Mouse (Mus musculus) adrenal gland, postnatal 10 days (tissue): Measurements from ENCODE around the gene Col4a1. TPM values are rescaled to one million over a fixed set of nuclear protein-coding genes. Genes with fewer than 3 reads are reported as not detected.

Experiments used
- DNase-seq: peaks from one replicate; pipeline ENCODE4 v3.0.0; 2021; ENCODE audit warnings: mixed read lengths
- total RNA-seq, 2 experiments: library from RNA; stranded (reverse); gene quantifications; 2 replicates each; pipeline ENCODE4 v1.2.3; 2021

The Col4a1 gene
- total RNA-seq, 2 experiments from 2014 or later, result 677 to 700 TPM

DNA sequence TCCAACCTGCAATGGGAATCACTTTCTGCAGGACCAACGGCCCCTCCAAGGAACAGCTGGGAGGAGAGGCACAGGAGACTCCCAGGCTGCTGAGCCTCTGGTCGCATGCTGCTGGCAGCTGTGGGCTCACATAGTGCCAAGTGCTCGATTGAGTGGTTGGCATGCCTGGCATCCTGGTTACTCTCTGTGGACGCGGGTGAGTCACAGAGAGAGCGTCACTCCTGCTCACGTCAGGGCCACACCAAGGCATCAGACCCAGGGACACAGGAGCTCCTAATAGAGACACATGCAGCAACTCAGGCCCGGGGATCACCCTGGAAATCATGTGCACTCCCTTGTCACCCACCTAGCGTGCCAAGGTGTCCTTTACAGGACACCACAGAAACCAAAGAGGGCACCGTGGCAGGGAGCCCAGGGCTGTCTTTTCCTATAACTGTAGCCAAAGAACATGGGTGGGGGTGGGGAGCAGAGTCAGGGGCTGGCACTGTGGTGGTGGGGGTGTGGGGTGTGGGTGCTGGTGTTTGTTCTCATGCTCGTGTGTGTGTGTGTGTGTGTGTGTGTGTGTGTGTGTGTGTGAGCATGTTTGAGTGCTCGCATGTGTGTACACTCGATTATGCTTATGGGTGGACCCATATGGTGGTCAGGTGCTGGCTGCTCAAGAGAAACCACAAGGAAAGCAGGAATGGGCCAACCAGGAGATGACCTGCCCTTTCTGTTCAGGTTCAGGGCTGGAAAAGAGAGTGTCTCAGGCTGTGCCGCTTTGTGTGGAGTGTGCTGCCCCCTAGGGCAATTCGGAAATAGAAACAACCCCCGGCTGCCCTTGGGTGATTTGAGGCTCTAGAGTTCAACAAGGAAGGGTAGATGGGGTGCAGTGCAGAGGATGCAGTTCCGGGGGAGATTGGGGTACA is 139.1 kb downstream of the Col4a1 start:
- peak; percentile 88 for DNase-seq

- DNase-seq, result peak; percentile 83
These were observed 141.1 kb downstream of the Col4a1 start for GRCm38 (mm10) chr8:11171526-11171925.

DNA sequence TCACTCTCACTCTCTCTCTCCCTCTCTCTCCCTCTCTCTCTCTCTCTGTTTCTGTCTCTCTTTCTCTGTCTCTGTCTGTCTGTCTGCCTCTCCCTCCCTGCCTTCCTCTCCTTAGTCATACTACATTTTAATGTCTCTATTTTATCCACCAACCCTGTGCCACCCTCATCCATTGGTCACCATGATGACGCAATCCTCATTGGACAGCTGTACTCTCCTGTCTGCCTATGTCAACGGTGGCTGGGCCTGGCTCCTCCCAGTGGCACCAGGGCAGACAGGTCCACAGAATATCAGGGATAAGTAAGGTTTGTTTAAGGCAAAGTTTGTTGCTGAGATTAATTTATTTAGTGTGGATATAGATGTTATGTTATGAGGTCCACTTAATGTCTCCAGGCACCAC is 143.2 kb downstream of the Col4a1 start:
- no peak for DNase-seq

- DNase-seq, result no peak
These were observed 143.8 kb downstream of the Col4a1 start for GRCm38 (mm10) chr8:11168780-11169179.

DNA sequence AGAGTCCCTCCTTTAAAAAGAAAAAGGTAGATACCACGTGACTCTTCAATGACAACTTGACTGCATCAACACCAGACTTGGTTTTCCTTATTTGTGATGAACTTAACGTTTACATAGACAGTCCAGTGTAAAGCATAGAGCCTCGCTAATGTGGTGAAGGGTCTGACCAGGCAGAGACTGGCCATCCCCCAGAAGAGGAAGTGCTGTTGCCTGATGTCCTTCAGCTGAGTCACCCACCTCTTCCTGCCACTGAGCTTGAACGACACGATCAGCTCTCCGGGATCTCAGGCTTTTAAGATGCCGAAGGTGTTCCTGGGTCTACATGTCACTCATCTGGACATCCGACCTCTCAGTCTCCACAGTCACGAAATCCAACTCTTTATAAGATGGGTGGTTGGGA is 144.7 kb downstream of the Col4a1 start:
- no peak for DNase-seq

DNA sequence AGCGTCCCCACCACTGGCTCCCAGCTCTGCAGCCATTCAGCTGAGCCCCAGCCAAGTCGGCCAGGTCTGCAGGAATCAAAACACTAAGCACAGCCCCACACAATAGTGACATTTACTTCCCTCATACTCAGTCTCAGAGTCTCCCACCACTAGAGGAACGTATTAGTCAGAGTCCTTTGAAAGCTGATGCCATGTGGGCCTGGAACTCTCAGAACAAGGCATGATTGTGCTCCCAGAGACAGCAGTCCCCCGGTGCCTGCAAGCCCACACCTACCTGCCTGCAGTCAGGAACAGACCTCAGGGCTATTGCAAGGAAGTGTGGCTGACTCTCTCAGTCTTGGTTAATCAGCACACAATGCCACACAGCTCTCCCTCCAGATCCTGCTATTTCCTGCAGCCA is 147.0 kb downstream of the Col4a1 start:
- no peak for DNase-seq

DNA sequence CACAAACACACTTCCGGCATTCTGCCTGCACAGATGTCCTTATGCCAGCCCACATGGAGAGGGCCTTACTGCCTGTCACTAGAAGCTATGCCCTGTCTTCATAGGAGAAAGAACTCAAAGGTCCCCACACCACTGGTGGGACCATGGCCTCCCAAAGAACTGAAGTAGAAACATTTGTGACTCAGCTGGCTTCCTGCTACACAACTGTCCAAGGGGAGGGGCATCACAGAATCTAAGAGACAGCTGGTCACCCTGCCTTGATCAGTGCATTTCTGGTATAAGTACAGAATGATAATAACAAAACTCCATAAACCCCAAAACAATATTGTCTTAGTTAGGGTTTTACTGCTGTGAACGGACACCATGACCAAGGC is 156.3 kb downstream of the Col4a1 start:
- DNase-seq, result no peak

DNA sequence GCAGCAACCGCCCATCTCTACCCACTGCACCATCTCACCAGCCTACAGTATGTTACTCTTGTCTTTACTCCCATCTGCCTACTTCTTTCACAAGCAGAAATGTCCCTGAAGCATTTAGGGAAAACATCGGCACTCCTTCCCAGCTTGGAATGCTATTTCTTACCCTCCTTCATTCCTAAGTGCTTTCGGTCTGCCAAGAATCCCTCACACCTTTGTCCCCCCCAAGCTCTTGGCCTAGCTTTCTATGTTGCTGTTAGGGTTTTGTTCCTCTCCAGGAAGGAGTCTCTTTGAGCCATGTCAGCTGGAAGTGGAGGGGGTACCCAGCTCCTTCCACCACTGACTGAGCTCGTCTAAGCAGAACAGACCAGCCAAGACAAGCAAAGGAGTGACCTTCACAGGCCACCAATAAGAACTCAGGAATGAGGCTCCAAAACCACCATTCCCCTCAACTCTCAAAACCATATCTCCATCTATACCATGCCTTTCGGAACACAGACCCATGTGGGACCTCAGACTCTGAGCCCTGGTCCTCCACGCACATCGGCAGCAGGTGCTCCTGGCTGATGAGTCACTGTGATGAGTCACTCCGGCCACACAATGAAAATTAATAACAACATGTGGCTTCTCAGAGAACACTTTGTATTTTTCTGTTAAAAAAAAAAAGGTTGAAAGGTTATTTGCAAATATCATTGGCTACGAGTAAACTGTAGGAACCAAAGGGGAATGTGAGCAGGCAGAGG is 156.9 kb downstream of the Col4a1 start:
- peak; percentile 34 for DNase-seq

GRCm38 (mm10) chr8:11150268-11150667 is 162.4 kb downstream of the Col4a1 start:
- no peak for DNase-seq

- no peak for DNase-seq
These were observed 163.3 kb downstream of the Col4a1 start for GRCm38 (mm10) chr8:11149201-11149810.

GRCm38 (mm10) chr8:11148797-11149196 is 163.8 kb downstream of the Col4a1 start:
- no peak for DNase-seq

Other genes with a start within 250 kb of the Col4a1 start
- 100 to 1,000 TPM; 322 to 338 TPM for gene Col4a2, start within 50 bp of the Col4a1 start, total RNA-seq
- gene Rab20, start 165.9 kb upstream of the Col4a1 start, total RNA-seq, result 1 to 10 TPM; 5.1 to 5.7 TPM
- gene Naxd, start 184.7 kb upstream of the Col4a1 start, total RNA-seq, result 10 to 100 TPM; 60.9 to 63.3 TPM
- 10 to 100 TPM; 38.4 to 39.3 TPM for gene Cars2, start 238.0 kb upstream of the Col4a1 start, total RNA-seq
- gene Ing1, start 242.7 kb upstream of the Col4a1 start, total RNA-seq, result 10 to 100 TPM; 31.2 to 35.7 TPM